Mouse (Mus musculus): ENCODE results near the gene Tenm2.

DNA sequence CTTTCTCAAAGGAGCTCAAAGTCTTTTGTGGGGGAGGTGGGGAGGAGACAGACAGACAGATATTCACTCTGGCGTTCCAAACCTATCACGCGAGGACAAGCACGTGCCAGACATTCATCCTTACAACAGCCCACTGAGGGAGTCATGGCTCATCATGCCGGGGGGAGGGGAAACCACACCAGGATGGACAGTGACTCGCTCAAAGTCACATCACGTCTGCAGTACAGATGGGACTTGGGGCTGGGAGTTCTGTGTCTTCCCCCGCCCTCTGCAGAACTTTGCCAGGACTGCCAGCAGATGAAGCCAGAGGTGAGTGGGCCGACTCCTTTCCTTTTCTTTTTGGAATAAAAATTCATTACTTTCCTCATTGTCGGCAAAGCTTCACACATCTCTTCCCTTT lies 1095.4 kb downstream of the Tenm2 start:
- no peak for TF ChIP-seq GATA1 (IDR thresholded peaks at IDR 0.05; ENCODE audit: borderline replicate concordance, low read length)
- TF ChIP-seq FLI1 (IDR thresholded peaks at IDR 0.05; ENCODE audit: low read length), result no peak
